Mouse (Mus musculus) ES-Bruce4 (cell line): ENCODE results near the gene Btbd17. TPM values are rescaled to one million over a fixed set of nuclear protein-coding genes. Genes with fewer than 3 reads are reported as not detected.

Experiments used
- H3K27ac ChIP-seq: 2 replicates; pipeline ENCODE4 v1.5.1; 2012; ENCODE audit warnings: low read length, inconsistent platforms; ENCODE audit not compliant: insufficient read depth
- H3K27me3 ChIP-seq: 2 replicates; pipeline ENCODE4 v1.6.1; 2012; ENCODE audit warnings: mild to moderate bottlenecking, low read length, inconsistent platforms; ENCODE audit not compliant: control insufficient read depth, poor library complexity, insufficient read depth, severe bottlenecking
- H3K36me3 ChIP-seq: 2 replicates; pipeline ENCODE4 v1.6.1; 2012; ENCODE audit warnings: inconsistent platforms, mild to moderate bottlenecking, low read length, moderate library complexity; ENCODE audit not compliant: control insufficient read depth, poor library complexity, insufficient read depth, severe bottlenecking
- H3K4me1 ChIP-seq: one replicate; pipeline ENCODE4 v1.8.1; 2011; ENCODE audit warnings: low read length; ENCODE audit not compliant: control insufficient read depth, insufficient read depth
- H3K4me3 ChIP-seq: 2 replicates; pipeline ENCODE4 v1.5.1; 2011; ENCODE audit warnings: low read depth, mild to moderate bottlenecking, low read length
- H3K9ac ChIP-seq: 2 replicates; pipeline ENCODE4 v1.6.1; 2012; ENCODE audit warnings: low read depth, mild to moderate bottlenecking, inconsistent platforms; ENCODE audit not compliant: poor library complexity, severe bottlenecking
- H3K9me3 ChIP-seq: replicated peaks from 2 replicates; pipeline ENCODE4 v1.6.1; 2012; ENCODE audit warnings: mild to moderate bottlenecking, low read length, inconsistent platforms; ENCODE audit not compliant: control insufficient read depth, poor library complexity, insufficient read depth, severe bottlenecking
- CTCF ChIP-seq: IDR thresholded peaks from one replicate; pipeline ENCODE4 v1.8.1; 2011; ENCODE audit warnings: low read depth, low read length
- EP300 ChIP-seq: IDR thresholded peaks from 2 replicates; pipeline ENCODE4 v1.6.1; 2011; ENCODE audit warnings: low read depth, low read length; ENCODE audit not compliant: insufficient read depth
- POLR2A ChIP-seq: IDR thresholded peaks from one replicate; pipeline ENCODE4 v1.8.1; 2011; ENCODE audit warnings: low read length; ENCODE audit not compliant: insufficient read depth
- polyA plus RNA-seq: library from polyadenylated mRNA; stranded (reverse); fragments of >200 nt; gene quantifications from 2 replicates; pipeline ENCODE4 v1.2.4, GENCODE M21; 2011; ENCODE audit warnings: low read depth; ENCODE audit not compliant: missing spikeins, insufficient read depth, insufficient read length

Btbd17 gene
- polyA plus RNA-seq, 1 experiment: not detected

DNA sequence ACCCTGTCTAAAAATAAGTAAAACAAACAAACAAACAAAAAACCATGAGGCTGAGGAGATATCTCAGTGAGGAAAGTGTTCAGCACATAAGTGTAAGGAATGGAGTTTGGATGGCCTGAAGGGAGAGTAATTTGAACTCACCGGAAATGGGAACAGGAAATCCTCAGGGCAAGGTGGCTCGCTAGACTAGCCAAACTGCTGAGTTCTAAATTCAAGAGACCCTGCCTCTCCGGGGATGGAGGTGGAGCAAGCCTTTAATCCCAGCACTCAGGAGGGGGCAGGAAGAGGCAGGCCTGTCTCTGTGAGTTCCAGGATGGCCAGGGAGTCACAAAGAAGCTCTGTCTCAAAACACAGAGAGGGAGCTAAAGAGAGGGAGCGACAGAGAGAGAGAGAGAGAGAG is 14.6 kb upstream of the Btbd17 start:
- Histone ChIP-seq H3K4me3 (no peak overlapping the region), H3K4me1 (peaks cover 7% of the 10 kb centered on the region), H3K9me3 (no peaks in the 10 kb centered on the region), H3K9ac (0 out of 2 replicates have a peak overlapping the region, but pooled peaks have one; percentile 10), H3K27me3 (no peaks in the 10 kb centered on the region), H3K36me3 (no peaks in the 10 kb centered on the region), H3K27ac (peak overlapping the region; percentile 54)
- TF ChIP-seq CTCF: no peak
- peak; percentile 73; the same call in 1 of the 2 replicates for TF ChIP-seq EP300

DNA sequence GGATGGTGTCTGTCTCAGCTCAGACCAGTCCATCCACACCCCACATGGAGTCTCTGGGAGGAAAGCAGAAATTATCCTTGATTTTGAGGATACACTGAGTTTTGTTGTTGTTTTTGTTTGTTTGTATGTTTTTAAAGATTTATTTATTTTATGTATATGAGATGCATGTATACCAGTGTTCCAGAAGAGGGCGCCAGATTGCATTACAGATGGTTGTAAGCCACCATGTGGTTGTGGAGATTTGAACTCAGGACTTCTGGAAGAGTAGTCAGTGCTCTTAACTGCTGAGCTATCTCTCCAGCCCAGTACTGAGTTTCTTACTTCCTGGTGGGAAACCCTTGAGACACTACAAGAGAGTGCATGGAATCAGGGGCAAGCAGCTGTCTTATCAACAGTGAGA is 13.6 kb upstream of the Btbd17 start:
- Histone ChIP-seq H3K4me1 (peaks cover 4% of the 10 kb centered on the region), H3K27ac (no peak overlapping the region), H3K9ac (no peak overlapping the region), H3K9me3 (no peaks in the 10 kb centered on the region), H3K4me3 (no peak overlapping the region), H3K36me3 (no peaks in the 10 kb centered on the region), H3K27me3 (no peaks in the 10 kb centered on the region)
- TF ChIP-seq CTCF (no peak), EP300 (no peak)

DNA sequence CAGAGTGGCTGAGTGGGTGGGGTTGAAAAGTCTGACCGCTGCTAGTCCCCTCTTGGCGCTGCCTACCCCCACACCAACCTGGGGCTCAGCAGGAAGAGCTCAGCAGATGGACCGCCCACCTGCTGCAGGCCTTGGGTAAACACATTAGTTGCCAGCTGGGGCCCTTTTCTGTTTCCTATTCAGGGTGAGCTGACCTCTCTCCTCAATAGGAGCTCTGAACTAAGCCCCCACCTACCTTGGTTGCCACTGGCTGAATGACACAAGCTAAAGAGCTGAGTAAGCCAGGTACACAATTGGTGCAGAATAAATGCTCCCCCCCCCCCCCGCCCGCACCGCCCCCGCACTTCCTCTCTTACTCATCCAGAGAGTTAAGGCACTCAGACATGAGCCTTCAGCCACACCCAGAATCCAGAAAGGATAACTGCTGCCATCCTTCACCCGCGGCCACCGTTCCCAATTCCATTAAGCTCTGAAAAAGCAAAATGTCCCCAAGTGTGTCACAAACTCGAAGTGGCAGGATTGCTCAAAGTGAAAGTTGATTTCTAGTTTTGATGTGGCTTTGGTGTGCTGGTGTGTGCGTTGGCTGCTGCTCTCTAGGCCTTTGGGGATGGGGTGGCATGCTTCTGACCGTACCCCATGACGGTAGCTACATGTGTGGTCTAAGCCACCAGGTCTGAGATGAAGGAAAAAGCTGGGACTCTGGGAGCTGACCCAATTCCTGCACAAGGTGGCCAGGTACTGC is 12.1 kb upstream of the Btbd17 start:
- Histone ChIP-seq H3K27me3 (no peaks in the 10 kb centered on the region), H3K9me3 (no peaks in the 10 kb centered on the region), H3K36me3 (no peaks in the 10 kb centered on the region), H3K9ac (no peak overlapping the region), H3K4me3 (no peak overlapping the region), H3K27ac (no peak overlapping the region), H3K4me1 (peaks cover 4% of the 10 kb centered on the region)
- TF ChIP-seq POLR2A: no peak
- peak; percentile 94 for TF ChIP-seq EP300

DNA sequence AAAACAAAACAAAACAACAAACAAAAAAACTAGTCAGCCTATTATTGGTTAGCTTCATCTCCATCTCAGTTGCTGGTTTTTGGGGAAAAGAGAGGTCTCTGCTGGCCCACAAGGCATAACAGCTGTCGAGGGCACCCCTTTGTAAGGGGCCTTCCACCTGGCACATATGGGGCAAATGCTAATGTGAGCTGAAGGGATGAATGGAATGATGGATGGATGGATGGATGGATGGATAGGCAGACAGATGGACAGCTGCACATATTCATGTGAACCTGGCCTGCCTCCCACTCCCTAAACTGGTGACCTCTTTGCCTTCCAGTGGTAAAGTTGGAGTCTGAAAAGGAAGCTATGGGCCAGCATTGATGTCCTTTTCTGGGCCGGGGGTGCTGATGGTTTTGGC is 11.3 kb upstream of the Btbd17 start:
- Histone ChIP-seq H3K9ac (no peak overlapping the region), H3K4me1 (peaks cover 5% of the 10 kb centered on the region), H3K4me3 (no peak overlapping the region), H3K27me3 (no peaks in the 10 kb centered on the region), H3K9me3 (no peaks in the 10 kb centered on the region), H3K36me3 (no peaks in the 10 kb centered on the region), H3K27ac (no peak overlapping the region)
- TF ChIP-seq EP300 (no peak), CTCF (no peak), POLR2A (no peak)

DNA sequence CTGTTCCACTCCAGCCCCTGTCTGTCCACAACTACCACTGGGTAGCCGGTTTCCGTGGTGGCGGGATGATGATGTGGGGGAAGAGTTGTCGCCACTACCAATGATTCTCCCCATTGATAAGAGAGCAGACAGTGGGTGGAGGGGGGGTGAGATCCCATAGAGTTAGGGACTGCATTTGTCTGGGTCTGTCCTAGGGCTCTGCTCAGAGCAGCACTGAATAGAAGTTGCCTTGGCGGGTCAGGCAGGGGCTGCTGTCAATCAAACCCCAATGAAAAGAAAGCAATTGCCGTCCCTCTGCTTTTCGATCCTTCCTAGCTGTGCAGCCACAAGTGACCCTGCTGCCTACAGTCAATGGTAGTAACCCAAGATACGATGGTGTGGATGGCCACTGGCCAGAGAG is 8.2 kb upstream of the Btbd17 start:
- no peak for TF ChIP-seq POLR2A
- no peak for TF ChIP-seq CTCF
- TF ChIP-seq EP300: no peak
- Histone ChIP-seq H3K9ac (no peak overlapping the region), H3K27ac (no peak overlapping the region), H3K36me3 (no peaks in the 10 kb centered on the region), H3K4me1 (peaks cover 5% of the 10 kb centered on the region), H3K4me3 (no peak overlapping the region), H3K27me3 (no peaks in the 10 kb centered on the region), H3K9me3 (no peaks in the 10 kb centered on the region)

DNA sequence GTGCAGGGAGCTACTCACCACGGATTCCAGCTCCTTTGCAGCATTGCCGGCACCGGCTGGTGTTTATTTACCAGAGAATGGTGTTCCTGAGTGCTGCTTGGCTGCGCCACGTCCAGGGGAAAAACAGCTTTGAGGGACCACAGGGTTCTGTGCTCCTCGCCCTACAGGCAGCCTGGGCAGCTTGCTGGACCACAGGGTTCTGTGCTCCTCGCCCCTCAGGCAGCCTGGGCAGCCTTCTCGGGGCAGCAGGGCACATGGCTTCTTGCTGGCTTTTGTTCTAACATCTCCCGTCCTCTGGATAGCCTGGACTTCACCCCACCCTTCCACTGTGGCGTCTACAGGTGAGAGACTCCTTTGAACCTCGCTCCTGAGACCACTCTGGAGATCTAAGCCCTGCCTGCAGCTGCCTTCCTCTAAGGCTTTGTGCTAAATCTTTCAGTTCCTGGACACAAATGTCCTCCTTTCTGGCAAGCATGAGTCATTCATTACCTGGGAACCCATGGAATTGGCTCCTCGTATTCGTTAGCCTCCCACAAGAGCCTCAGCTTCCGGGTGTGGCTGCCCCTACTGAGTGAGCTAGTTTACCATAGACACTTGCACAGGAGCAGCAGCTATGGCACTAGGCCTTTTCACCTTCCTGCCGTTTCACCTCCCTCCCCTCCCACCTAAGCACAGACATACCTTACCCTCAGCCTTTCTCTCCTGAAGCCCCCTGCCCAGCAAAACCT is 7.0 kb upstream of the Btbd17 start:
- Histone ChIP-seq H3K27me3 (no peaks in the 10 kb centered on the region), H3K4me1 (peaks cover 1% of the 10 kb centered on the region), H3K27ac (no peak overlapping the region), H3K4me3 (no peak overlapping the region), H3K9me3 (no peaks in the 10 kb centered on the region), H3K9ac (no peak overlapping the region), H3K36me3 (no peaks in the 10 kb centered on the region)
- TF ChIP-seq CTCF: no peak
- TF ChIP-seq POLR2A: no peak
